Mouse (Mus musculus): ENCODE measurements around the gene Gm28308.

Gm28308 gene

DNA sequence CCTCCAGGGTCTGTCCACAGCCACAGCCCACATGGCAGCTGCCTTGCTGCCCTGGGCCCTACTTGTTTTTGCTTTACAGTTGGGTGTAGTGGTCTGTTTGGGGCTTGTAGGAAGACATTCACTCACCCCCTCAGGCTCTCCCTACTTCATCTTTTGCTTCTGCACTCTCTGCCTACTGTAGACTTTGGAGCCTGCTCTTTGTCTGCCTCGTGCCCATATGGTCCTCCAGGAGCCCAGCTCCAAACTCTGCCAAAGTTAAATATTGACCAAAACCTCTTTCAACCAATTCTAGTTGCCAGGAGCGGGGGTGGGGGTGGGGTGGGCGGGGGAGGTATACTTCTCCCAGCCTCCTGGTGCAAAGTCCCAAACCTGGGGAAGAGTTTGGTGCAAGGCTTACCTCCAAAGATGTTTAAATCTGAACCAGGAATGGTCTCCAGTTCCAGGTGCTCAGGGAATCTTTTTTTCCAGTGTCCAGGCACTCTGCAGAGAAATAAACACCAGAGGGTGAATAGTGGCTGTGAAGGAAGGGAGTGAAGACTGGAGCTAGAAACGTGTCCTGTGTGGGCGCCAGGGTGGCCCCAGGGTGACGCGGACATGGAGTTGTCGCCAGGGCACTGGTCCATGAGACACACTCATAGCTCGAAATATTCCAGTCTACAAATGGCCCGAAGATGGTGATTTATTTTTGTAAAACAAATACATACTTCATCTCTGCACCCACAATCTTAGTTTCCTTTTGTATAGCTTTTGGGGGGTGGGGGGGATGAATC is 29.6 kb downstream of the Gm28308 start:
- DNase-seq (ENCODE audit: low spot score in 2 of 2), result no peak

DNA sequence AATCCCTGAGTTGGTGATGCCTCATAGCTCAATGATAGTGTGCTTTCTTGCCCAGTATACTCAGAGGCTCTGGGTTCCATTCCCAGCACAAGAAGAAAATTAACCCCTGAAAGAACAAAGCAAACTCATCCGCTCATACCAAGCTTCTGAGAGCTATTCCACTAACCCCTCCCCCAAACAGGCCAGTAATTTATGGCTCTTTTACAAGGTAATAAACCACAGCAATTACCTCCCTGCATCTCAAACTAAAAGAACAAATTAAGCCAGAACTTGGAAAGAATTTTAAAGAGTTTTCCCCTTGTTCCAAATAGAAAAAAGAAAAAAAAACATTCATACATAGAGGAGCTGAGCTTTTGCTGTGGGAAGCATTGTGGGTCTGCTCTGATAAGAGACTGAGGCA is 30.3 kb downstream of the Gm28308 start:
- no peak for DNase-seq (ENCODE audit: low spot score in 2 of 2)

DNA sequence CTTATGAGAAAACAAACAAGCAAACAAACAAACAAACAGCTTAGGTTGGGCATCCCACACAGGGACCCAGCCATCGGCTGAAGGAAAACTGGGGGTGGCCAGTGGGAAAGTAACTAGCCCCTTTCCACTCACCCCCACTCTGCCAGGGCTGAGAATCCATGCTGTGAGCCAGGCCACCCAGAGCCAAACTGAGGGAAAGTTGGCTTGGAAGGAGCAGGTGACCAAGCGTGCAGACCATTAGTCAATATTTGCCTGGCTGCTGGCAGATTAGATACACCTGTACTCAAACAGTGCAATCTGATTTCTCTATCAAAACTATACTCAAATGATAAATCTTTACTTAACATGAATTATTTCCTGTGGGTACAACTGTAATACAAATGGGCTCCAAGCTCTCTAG is 31.1 kb downstream of the Gm28308 start:
- no peak for DNase-seq (ENCODE audit: low spot score in 2 of 2)

DNA sequence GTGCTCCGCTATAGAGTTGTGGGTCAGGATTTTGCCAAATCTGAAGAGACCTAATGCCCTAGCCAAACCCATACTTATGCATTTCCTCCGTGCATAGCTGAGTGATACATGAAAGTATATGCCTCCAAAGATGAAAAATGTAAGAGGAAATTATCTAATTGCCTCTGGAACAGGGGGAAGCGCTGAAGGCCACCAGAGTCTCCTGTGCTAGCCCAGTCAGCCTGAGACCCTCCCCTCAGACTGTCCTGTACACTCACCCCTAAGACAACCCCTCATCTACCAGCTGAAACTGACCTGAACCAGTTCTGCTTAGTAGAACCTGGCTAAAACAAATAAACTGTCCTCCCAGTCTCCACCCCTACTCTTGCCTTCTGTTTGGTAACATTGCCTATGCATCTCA is 32.4 kb downstream of the Gm28308 start:
- no peak for DNase-seq (ENCODE audit: low spot score in 2 of 2)

DNA sequence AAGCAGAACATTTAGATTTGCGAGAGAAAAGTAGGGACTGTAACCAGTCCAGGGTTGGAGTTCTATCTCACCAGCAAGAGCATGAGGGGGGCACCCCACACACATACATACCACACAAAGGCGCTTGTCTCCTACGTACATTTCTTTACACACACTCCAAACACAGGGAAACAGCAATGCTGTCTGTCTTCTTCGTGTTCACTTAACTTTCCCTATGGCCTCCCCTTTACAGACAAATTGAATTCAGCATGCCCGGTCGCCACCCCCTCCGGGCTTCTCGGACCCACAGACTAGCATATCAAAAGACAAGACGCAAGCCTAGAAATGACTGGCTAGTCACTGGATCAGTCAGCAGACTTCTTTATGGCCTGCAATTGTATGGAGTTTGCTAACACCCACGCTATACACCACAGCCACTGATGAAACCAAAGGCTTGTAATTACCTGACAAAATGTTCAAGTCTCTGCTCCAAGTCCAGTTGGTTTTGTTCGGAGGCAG is 32.9 kb downstream of the Gm28308 start:
- no peak for DNase-seq (ENCODE audit: low spot score in 2 of 2)

DNA sequence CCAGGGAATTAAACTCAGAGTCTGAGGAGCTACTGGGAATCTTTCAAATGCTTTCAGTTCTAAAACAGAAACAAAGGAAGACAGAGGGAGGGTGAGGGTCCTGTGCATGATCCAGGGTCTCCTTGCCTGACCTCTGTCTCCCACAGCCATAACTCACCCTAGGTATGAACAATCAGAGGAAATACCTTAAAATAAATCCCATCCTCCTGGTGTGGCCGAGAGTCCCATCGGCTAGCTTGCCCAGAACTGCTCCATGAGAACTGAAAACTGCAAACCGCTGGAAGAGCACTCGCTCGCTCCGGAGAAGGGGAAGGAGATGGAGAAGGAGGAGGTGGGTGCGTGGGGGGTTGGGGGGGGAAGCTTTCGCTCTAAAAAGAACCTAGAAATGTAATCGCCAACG is 33.4 kb downstream of the Gm28308 start:
- DNase-seq (ENCODE audit: low spot score in 2 of 2), result no peak

DNA sequence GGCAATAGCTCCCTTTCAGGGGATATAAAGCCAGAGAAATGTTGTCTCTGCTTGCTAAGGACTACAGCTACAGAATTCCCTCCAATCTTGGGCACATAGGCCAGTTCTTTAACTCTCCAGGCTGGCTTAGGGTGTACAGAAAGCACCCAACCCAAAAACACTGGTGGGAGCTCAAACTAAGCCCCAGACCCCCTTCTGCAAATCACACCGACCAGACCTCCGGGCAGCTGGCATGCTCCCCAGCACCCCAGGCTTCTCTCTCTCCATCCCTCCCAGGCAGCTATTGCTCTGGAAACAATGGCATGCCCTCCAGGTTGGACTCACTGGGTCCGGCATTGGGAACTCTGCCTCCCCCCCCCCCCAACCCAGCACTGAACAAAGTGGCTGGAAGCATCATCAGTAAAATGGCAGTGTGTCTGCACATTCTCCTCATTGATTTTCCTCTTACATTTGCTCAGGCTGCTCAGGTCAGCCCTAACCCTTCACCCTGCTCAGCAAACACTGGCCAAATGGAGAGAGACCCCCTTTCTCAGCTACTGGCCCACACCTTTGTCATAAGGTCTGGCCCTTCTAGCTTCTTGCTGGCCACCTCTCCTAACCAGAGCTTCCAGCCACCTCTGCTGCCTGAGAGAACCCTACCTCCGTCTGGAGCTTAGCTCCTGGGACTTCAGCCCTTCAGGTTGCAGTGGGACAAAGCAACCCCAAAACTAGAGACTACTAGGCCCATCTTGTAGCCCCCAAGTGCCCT is 34.0 kb downstream of the Gm28308 start:
- DNase-seq (ENCODE audit: low spot score in 2 of 2), result no peak

DNA sequence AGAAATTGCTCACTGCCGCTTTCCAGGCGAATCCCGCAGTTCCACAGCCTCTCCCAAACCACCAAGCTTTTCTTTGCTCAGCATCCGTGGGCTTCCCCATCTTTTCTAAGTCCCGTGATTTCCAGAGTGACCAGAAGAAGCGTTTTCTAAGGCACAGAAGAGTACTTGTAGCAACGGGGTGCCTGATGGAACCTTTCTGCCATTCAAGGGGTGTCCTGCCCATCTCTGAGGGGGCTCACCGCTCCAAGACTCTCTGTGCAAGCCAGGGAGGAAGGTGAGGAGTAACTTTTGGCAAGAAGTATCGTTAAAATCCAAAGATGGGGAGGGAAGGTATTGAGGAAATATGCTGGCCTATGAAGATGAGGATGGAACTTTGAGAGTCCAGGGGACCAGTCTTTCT is 35.3 kb downstream of the Gm28308 start:
- no peak for DNase-seq (ENCODE audit: low spot score in 2 of 2)

DNA sequence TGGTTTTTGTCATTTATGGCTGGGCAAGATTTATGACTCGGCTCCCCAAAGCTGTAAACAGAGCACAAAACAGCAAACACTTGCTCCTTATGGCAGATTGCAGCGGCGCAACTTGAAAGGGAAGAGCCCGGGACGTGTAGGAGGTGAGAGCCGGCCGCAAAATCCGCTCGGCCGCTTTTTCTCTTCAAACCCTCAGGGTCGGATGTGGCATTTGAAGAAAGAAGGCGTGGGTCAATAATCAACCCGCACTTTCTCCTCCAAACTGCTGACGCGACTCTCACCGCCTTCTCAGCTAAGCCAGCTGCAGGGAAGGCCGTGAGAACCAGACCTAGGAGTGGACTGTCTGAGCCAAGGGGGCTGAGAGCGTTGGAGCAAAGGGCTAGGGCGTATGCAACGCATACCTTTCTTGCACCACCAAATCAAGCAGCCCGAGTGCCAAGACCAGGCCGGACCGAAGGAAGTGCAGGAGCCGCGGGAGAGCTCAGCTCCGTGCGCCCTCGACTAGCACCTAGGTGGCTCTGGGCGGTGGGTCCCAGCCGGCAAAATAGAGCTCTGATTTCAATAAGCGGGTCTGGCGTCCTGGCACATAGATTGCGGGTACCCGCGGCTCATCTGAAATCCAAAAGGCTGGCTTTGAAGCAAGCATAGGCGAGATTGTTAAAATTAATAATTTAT is 35.9 kb downstream of the Gm28308 start, which contains the start of gene 5730596B20Rik:
Gene 5730596B20Rik, plus strand, starts transcription at position 438 of the 675 bp plus-strand sequence.
- no peak for DNase-seq (ENCODE audit: low spot score in 2 of 2)

DNA sequence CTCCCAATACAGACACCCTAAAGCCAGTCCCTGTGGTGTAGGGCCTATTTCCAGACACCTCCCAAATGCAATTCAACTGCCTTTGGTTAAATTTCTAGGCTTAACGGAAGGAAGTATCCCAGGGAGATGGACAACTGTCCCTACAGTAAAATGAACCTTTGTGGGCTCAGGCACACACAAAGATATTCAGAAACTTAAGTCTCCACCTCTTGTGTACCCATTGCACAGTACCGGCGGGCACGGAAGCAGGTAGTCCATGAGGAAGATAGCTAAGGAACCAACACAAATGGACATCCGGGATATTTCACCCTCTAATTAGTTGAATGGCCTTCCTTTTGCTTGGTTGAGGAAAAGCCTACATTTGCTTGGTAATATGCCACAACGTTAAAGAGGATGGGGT is 36.7 kb downstream of the Gm28308 start:
- no peak for DNase-seq (ENCODE audit: low spot score in 2 of 2)

DNA sequence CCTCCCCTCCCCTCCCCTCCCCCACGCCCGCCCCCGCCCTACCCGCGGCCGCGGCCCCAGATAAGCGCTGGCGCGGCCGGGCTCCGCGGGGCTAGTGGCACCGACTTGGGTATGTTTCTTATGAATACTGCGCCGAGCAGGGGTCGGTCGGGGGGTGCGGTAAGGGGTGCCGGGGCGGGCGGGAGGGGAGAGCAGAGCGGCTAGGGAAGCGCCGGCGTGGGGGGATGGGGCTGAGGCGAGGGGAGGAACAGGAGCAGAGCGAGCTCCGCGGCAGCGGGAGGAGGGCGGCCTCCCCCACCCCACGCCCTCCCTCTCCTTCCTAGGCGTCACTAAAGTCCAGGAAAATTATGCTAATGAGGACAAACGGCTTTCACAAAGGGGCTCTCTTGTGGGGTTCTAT is 37.3 kb downstream of the Gm28308 start:
- no peak for DNase-seq (ENCODE audit: low spot score in 2 of 2)

DNA sequence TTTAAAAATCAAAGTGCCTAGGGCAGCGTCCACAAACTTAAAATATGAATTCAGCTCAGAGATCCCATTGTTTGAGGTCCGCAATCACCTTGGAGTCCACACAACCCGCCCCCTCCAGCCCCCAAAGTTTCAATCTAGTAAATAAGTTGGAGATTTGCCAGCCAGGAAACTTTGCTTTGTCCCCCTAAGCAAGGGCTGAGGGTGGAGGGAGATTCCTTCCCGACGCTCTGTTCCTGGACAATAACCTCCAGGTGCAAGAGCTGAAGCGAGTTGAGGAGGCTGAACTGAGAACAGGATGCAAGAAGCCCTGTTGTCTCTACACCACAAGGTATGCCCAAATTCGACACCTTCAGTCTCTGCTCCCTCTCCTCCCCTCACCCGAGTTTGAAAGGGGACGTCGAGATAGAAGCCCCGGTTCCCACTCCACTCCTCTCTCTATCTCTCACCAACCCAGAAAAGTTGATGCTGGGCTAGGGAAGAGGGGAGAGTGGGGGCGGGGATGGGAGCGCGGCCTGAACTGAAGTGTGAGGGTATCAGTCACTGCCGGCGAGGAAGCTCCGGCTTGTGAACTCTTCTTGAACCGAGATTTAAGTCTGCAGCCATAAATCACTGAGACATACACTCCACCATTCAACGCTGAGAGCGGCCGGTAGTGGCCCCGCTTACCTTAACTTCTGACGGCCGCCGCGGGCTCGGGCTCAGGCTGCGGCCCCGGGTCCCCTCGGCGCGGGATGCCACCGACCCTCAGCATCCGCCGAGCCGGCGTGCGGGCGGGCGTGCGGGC is 38.0 kb downstream of the Gm28308 start:
- no peak for DNase-seq (ENCODE audit: low spot score in 2 of 2)

DNA sequence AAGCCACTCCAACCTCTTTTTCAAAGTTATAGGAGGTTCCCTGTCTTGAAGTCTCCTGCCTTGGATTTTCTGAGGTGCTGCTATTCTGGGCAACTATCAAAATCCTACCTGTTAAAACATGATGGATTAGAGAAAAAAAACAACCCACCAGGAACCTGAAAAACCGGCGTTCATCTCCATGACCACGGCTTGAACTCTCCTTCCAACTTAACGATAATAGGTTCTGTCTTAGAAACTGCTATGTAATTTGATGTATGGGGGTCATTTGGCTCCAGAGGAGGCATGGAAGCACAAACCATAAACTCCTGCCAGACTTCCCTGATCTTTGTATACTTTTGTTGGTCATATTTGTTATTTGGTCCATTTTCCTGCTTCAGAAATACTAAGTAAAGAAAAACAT is 39.5 kb downstream of the Gm28308 start:
- no peak for DNase-seq (ENCODE audit: low spot score in 2 of 2)

DNA sequence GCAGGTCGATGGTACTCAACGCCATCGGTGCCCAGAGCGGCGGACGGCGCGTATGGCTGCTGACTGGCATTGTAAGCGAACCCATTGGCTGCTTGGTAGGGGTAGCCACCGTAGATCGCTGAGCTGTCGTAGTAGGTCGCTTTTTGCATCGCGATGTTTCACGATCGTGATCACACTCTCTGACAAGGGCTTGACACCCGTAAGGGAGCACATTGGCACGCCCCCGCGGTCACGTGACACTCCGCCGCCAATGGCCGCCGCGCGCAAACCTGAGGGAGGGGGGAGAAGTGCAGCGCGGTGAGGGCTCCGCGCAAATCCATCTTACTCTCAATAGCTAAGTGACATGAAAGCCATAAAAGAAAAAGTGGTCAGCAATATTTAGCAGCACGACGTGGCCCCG is 40.6 kb downstream of the Gm28308 start:
- no peak for DNase-seq (ENCODE audit: low spot score in 2 of 2)

DNA sequence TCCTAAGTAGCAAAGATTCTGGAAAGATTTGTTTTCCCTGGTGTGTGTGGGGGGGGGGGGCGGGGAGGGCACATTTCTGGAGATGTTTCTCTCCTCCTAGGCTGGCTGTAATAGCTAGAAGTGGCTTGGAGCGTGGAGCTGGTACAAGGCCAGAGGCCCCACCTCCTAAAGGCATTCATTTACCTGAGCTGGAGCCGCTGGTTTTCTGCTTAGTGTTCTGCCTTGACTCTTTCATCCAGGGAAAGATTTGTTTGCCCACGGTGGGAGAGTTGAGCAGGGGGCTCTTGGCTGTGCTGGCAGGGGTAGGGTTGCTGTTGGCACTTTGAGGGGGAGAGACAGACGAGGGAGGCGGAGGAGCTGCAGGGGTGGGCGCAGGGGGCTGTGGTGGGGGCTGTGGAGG is 41.2 kb downstream of the Gm28308 start:
- DNase-seq (ENCODE audit: low spot score in 2 of 2), result no peak

DNA sequence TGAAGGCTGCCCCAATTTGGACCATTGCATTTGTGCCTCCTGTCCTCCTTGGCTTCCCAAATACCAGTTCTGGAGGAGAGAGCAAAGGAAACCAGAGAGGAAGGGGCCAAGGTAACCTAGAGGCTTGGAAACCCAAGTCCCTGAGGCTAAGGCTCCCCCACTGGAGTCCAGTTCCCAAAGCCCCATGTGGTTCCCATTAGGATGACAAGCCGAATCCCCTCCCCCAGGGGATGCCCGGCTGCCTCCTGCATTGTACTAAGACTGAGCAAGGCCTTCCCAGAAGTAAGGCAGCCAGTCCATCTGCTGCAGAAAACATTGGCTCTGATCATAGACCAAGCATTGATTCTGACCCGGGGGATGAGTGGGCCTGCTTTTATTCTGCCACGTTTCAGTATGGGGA is 41.8 kb downstream of the Gm28308 start:
- DNase-seq (ENCODE audit: low spot score in 2 of 2), result no peak

DNA sequence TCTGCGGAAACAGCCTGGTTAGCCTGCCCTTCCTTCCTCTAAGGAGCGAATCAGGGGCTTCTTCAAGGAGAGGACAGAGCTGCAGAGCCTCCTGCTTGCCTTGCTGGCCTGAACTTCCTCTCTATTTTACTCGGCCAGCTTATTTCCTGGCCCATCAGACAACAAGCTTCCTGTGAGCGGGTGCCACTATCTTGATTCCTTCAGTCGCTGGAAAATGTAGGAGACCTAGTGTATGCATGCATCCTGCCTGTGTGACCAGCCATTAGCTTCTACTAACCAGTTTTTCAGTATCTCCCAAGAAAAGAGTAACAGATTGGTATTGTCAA is 42.3 kb downstream of the Gm28308 start:
- DNase-seq (ENCODE audit: low spot score in 2 of 2), result no peak

DNA sequence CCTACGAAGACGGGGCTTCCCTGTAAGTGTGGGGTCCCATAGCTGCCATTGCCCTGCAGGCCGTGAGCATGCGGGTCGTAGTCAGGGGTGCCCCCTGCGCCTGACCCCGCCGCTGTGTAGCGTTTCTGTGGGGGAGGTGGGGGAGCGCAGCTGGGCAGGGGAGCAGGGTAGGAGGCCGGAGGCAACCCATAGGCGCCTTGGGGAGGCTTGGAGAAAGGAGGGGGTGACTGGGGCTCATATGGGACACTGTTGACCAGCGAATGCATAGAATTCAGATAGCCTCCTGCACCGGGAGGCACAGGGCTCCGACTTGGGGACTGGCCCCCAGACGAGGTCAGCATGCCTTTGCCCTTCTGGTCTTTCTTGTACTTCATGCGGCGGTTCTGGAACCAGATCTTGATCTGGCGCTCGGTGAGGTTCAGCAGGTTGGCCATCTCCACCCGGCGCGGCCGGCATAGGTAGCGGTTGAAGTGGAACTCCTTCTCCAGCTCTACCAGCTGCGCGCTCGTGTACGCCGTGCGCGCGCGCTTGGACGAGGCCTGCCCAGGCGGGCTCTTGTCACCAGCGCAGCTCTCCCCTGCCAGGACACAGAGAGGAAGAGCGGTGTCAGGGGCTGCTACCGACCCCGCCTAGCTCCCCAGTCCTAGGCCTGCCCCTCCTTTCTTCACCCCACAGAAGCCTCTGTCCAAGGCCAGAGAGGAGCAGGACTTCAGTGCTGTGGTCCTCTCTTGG is 42.8 kb downstream of the Gm28308 start:
- DNase-seq (ENCODE audit: low spot score in 2 of 2), result no peak

DNA sequence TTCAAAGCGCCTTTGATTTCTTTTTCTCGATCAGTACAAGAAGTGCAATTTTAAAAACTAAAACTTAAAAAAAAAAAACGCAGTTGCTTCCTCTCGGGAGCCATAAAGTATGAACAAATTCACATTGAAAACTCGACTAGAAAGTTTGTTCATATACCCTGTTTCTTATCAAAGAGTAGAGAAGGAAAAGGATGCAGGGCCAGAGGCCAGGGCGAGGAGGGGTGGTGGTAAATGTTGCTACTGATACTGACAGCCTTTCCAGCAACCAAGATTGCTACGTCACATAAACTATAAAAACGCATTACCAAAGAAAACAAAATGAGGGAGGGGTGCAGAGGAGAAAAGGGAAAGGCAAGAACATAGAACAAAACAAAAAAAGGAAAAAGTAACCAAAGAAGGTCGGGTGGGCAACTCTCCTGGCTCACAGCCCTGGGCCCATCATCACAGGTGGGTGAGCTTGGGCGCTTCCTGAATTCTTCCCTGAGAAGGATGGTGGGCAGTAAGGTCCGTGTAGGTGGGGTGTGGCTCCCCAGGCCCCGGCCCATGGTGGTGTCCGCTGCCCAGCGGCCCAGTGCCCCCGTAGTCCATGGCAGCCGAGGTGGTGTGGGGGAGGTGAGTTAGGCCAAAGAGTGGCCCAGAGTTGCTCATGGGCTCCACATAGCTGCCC is 43.5 kb downstream of the Gm28308 start:
- no peak for DNase-seq (ENCODE audit: low spot score in 2 of 2)

DNA sequence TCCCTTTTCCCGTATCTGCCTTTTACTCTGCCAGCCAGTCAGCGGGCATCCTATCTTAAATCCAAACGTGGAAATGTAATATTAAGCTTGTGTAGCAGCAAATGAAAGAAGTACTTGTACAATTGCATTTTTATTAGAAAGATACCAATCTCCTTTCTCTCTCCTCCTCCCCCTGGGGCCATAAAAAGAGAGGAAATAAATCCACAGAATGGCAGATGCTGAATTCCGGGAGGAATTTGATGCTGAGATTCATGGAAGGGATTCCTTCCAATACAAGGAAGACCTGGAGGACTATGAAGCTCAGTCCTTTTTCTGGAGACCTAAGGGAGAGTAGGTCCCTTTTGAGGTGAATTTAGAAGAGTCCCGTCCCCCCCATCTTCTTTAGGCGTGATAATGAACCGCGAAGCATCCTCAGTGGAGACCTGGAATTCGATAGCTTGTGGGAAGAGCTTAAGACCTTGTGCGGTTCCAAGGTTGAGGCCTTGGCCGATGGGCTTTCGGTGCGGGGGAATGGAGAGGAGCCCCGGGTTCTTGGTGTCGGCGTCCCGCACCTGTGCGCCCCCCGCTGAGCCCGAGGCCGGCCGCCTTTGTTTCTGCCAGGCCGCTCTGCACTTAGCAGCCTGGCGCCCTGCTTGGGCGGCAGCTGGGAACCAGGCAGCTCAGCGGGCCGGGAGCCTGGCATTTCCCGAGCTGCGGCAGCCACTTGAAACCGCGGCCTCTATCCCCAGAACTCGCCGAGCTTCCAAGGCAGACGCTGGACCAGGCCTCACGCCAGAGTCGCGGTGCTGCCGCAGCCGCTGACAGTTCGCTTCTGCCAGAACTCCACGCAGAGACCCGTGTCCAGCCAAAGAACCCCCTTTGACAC is 44.7 kb downstream of the Gm28308 start:
- DNase-seq (ENCODE audit: low spot score in 2 of 2), result no peak

All from frontal cortex, postnatal 36 days (tissue).